Comparison of ENCODE assay signal across 10 mouse cellular contexts in the genomic region with DNA sequence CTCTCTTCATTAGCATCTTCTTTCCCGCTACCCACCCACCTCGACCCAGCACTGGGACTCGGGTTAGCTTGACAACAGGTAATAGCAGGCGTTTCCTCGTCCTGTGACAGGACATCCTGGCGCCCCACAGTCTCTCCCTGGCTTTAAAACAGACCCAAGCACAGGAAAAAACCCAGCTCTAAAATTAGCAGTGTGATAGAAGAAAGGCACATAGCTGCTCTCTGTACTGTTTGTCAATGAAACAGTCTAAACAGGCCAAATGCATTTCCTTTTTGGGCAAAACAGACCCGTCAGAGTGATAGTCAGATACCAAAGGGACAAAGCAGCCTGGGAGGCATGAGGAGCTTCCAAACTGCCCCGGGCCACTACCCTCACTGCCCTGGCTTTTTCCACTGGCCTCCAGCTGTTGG. TPM values are rescaled to one million over a fixed set of nuclear protein-coding genes. Genes with fewer than 3 reads are reported as not detected.
DNase-seq lines count a peak whose midpoint lies in the region; ATAC-seq and TF ChIP-seq lines count a peak whose summit lies in the region.
"Had no signal": no experiment of that assay in that cellular context is flagged by ENCODE, and none has a peak within 500 bp of the region (broad histone marks: within the 10 kb centered on the region; RNA-seq: fewer than 3 reads in every experiment).

No protein-coding gene starts in this region.

- WGBS in intestine, embryonic 15.5 days = 67% methylated on average over 8 of the region's 8 CpGs
- 66% methylated on average over 8 of the region's 8 CpGs for WGBS in intestine, postnatal 0 days
- 19% methylated on average over 8 of the region's 8 CpGs for WGBS in heart, adult 2 months

- no peak overlapping the region for H3K4me3 ChIP-seq in intestine, embryonic 15.5 days (replicated peaks)
- H3K4me3 ChIP-seq in intestine, postnatal 0 days (ENCODE audit: low read depth, low read length) = no peak overlapping the region
- H3K4me3 ChIP-seq in heart, adult 2 months = peak overlapping the region; percentile 26

- peak; percentile 98 for TF ChIP-seq EP300 in heart, adult 2 months (IDR thresholded peaks at IDR 0.05; ENCODE audit: insufficient read depth, low read depth, low read length)

- H3K79me2 ChIP-seq in heart, adult 2 months (replicated peaks; ENCODE audit: control insufficient read depth, insufficient read depth, low read length) = peaks cover 2% of the 10 kb centered on the region; the same call in 1 of the 2 replicates

- ATAC-seq in intestine, embryonic 15.5 days = no peak
- ATAC-seq in intestine, postnatal 0 days = no peak
- ATAC-seq: activated CD4-positive, CD25-positive, alpha-beta regulatory T cell, adult 4 months had no signal

- H3K9me3 ChIP-seq in intestine, embryonic 15.5 days = no peaks in the 10 kb centered on the region
- no peaks in the 10 kb centered on the region for H3K9me3 ChIP-seq in intestine, postnatal 0 days (ENCODE audit: control insufficient read depth)

- H3K27me3 ChIP-seq in intestine, embryonic 15.5 days (replicated peaks) = no peaks in the 10 kb centered on the region
- no peaks in the 10 kb centered on the region for H3K27me3 ChIP-seq in intestine, postnatal 0 days (replicated peaks; ENCODE audit: control insufficient read depth, insufficient read depth, low read length)
- no peaks in the 10 kb centered on the region for H3K27me3 ChIP-seq in heart, adult 2 months (ENCODE audit: control insufficient read depth, insufficient read depth, low read length)

- DNase-seq in heart, adult 2 months = peak; percentile 70 to 83
- DNase-seq in kidney, adult 8-10 months = peak; percentile 61 to 76
- DNase-seq in lung, postnatal 10 days = peak; percentile 72
- no peak for DNase-seq in gastrocnemius, adult 18-20 months (ENCODE audit: low spot score)
- no peak for DNase-seq in cerebellum, adult 11 months
- no peak for DNase-seq in testis, postnatal 10 days (ENCODE audit: low spot score)

- no peak overlapping the region for H3K9ac ChIP-seq in intestine, embryonic 15.5 days
- no peak overlapping the region for H3K9ac ChIP-seq in intestine, postnatal 0 days (ENCODE audit: low read depth, low read length)
- peak overlapping the region; percentile 43 for H3K9ac ChIP-seq in heart, adult 2 months (ENCODE audit: low read depth, low read length)

- no peaks in the 10 kb centered on the region for H3K4me1 ChIP-seq in intestine, embryonic 15.5 days (replicated peaks)
- no peaks in the 10 kb centered on the region for H3K4me1 ChIP-seq in intestine, postnatal 0 days (replicated peaks; ENCODE audit: control insufficient read depth, insufficient read depth, low read length)
- H3K4me1 ChIP-seq in heart, adult 2 months (ENCODE audit: control insufficient read depth, insufficient read depth, low read length) = peaks cover 55% of the 10 kb centered on the region

- TF ChIP-seq POLR2A in heart, adult 2 months (IDR thresholded peaks at IDR 0.05; ENCODE audit: insufficient read depth, low read depth, low read length) = peak; percentile 67

- TF ChIP-seq CTCF in intestine, postnatal 0 days (IDR thresholded peaks at IDR 0.05; ENCODE audit: low read depth) = no peak
- no peak for TF ChIP-seq CTCF in heart, adult 2 months (IDR thresholded peaks at IDR 0.05)

- H3K4me2 ChIP-seq in intestine, embryonic 15.5 days (replicated peaks) = no peak overlapping the region
- H3K4me2 ChIP-seq in intestine, postnatal 0 days (replicated peaks; ENCODE audit: low read depth) = no peak overlapping the region

- H3K36me3 ChIP-seq in intestine, embryonic 15.5 days = no peaks in the 10 kb centered on the region
- H3K36me3 ChIP-seq in intestine, postnatal 0 days (ENCODE audit: control insufficient read depth, insufficient read depth) = peaks cover 5% of the 10 kb centered on the region; the same call in 1 of the 2 replicates
- H3K36me3 ChIP-seq in heart, adult 2 months (ENCODE audit: control insufficient read depth, insufficient read depth, low read length) = peaks cover 42% of the 10 kb centered on the region

- 0 out of 2 replicates have a peak overlapping the region, but pooled peaks have one; percentile 7 for H3K27ac ChIP-seq in intestine, embryonic 15.5 days
- no peak overlapping the region for H3K27ac ChIP-seq in intestine, postnatal 0 days (ENCODE audit: low read depth, low read length)
- peak overlapping the region; percentile 96 for H3K27ac ChIP-seq in heart, adult 2 months

- intact Hi-C loops in heart, adult 2 months (cut with DNase I) = no loop called here

RNA-seq across cellular contexts. Expression of gene Tmem204, which starts 15.9 kb away (rescaled TPM):
- polyA plus RNA-seq in intestine, embryonic 15.5 days (2015; fragmentation: Nextera tagmentation; extraction: Ambion mirVana) = 22.8 and 23.2 TPM in 2 replicates
- 14.5 and 15.8 TPM in 2 replicates for polyA plus RNA-seq in intestine, postnatal 0 days (2015; fragmentation: Nextera tagmentation; extraction: Ambion mirVana)
- 10 to 100 TPM; 40.0 to 45.1 TPM for total RNA-seq in heart, adult 2 months (2021)
- polyA plus RNA-seq in heart, adult 2 months (2012; rRNA removed) = 77.3 and 82.0 TPM in 2 replicates
- 10 to 100 TPM; 10.8 to 18.8 TPM for total RNA-seq in gastrocnemius, adult 18-20 months (2021)
- total RNA-seq: common myeloid progenitor, adult 5-6 weeks had no signal

RNA-seq across cellular contexts. Expression of gene Telo2, which starts 48.3 kb away (rescaled TPM):
- polyA plus RNA-seq in intestine, embryonic 15.5 days (2015; fragmentation: Nextera tagmentation; extraction: Ambion mirVana) = 34.0 and 39.3 TPM in 2 replicates
- 7.6 and 8.7 TPM in 2 replicates for polyA plus RNA-seq in intestine, postnatal 0 days (2015; fragmentation: Nextera tagmentation; extraction: Ambion mirVana)
- 10 to 100 TPM; 12.1 to 13.5 TPM for total RNA-seq in heart, adult 2 months (2021)
- polyA plus RNA-seq in heart, adult 2 months (2012; rRNA removed) = 12.7 and 15.5 TPM in 2 replicates
- total RNA-seq in gastrocnemius, adult 18-20 months (2021) = 1 to 10 TPM; 4.0 to 6.0 TPM

RNA-seq across cellular contexts. Expression of gene Ift140, which starts 51.6 kb away (rescaled TPM):
- 12.3 and 14.8 TPM in 2 replicates for polyA plus RNA-seq in intestine, embryonic 15.5 days (2015; fragmentation: Nextera tagmentation; extraction: Ambion mirVana)
- polyA plus RNA-seq in intestine, postnatal 0 days (2015; fragmentation: Nextera tagmentation; extraction: Ambion mirVana) = 2.9 and 3.6 TPM in 2 replicates
- 1 to 10 TPM; 3.1 to 5.0 TPM for total RNA-seq in heart, adult 2 months (2021)
- polyA plus RNA-seq in heart, adult 2 months (2012; rRNA removed) = 4.6 and 5.2 TPM in 2 replicates
- 1 to 10 TPM; 1.9 to 2.1 TPM for total RNA-seq in gastrocnemius, adult 18-20 months (2021)

RNA-seq across cellular contexts. Expression of gene Cramp1l, which starts 51.9 kb away (rescaled TPM):
- 5.2 and 5.3 TPM in 2 replicates for polyA plus RNA-seq in intestine, embryonic 15.5 days (2015; fragmentation: Nextera tagmentation; extraction: Ambion mirVana)
- 2.5 and 2.7 TPM in 2 replicates for polyA plus RNA-seq in intestine, postnatal 0 days (2015; fragmentation: Nextera tagmentation; extraction: Ambion mirVana)
- 1 to 10 TPM; 9.4 to 9.8 TPM for total RNA-seq in heart, adult 2 months (2021)
- 9.6 and 13.7 TPM in 2 replicates for polyA plus RNA-seq in heart, adult 2 months (2012; rRNA removed)
- 1 to 10 TPM; 6.8 to 7.6 TPM for total RNA-seq in gastrocnemius, adult 18-20 months (2021)

RNA-seq across cellular contexts. Expression of gene Ptx4, which starts 53.1 kb away (rescaled TPM):
- polyA plus RNA-seq in intestine, embryonic 15.5 days (2015; fragmentation: Nextera tagmentation; extraction: Ambion mirVana) = 0.15 and 0.25 TPM in 2 replicates
- 0.25 and 0.27 TPM in 2 replicates for polyA plus RNA-seq in intestine, postnatal 0 days (2015; fragmentation: Nextera tagmentation; extraction: Ambion mirVana)
- total RNA-seq in heart, adult 2 months (2021) = 1 to 10 TPM; 5.4 to 5.8 TPM
- polyA plus RNA-seq in heart, adult 2 months (2012; rRNA removed) = 0.16 and 0.26 TPM in 2 replicates
- 1 to 10 TPM; 1.1 to 1.5 TPM for total RNA-seq in gastrocnemius, adult 18-20 months (2021)
- total RNA-seq: common myeloid progenitor, adult 5-6 weeks had no signal
- polyA plus RNA-seq: activated CD4-positive, CD25-positive, alpha-beta regulatory T cell, adult 4 months had no signal

Comparison
In these comparisons a context has a peak if more than half of its experiments do, and no peak if none do; other contexts are left out.
1. DNase-seq: peak in heart, adult 2 months (2 of 2), kidney, adult 8-10 months (2 of 2) and lung, postnatal 10 days (single experiment); none in gastrocnemius, adult 18-20 months (single experiment), cerebellum, adult 11 months (single experiment) and testis, postnatal 10 days (single experiment).